Mouse (Mus musculus) effector memory CD4-positive, alpha-beta T cell, adult 7 months (primary cell): ENCODE measurements around the gene Olfr859. TPM values are rescaled to one million over a fixed set of nuclear protein-coding genes. Genes with fewer than 3 reads are reported as not detected.

ENCODE experiments used
- polyA plus RNA-seq: library from polyadenylated mRNA; unstranded; fragments of 100-300 nt; shearing (Covaris generic); gene quantifications from one replicate; pipeline ENCODE4 v1.2.1, GENCODE M21; 2017

Olfr859 gene
- not detected for polyA plus RNA-seq

GRCm38 (mm10) chr9:19804606-19805005 lies at the start of gene Olfr859:
Gene Olfr859, plus strand, starts transcription at chr9:19804906.

GRCm38 (mm10) chr9:19779983-19780382 lies 24.7 kb upstream of the Olfr859 start, which contains the start of gene Olfr58:
Gene Olfr58, plus strand, starts transcription at chr9:19780283.

GRCm38 (mm10) chr9:19849647-19850046 lies 44.9 kb downstream of the Olfr859 start, which contains the start of gene Olfr860:
Gene Olfr860, minus strand, starts transcription at chr9:19849747.

Other genes with a start within 250 kb of the Olfr859 start
- gene Olfr854, start 237.5 kb upstream of the Olfr859 start, polyA plus RNA-seq, result not detected
- not detected for gene Olfr855, start 222.3 kb upstream of the Olfr859 start, polyA plus RNA-seq
- gene Zfp317, start 182.8 kb upstream of the Olfr859 start, polyA plus RNA-seq, result 25.3 TPM
- not detected for gene Olfr857, start 95.5 kb upstream of the Olfr859 start, polyA plus RNA-seq
- not detected for gene Olfr58, start 24.6 kb upstream of the Olfr859 start, polyA plus RNA-seq
- not detected for gene Olfr860, start 44.8 kb downstream of the Olfr859 start, polyA plus RNA-seq
- gene Olfr862, start 83.1 kb downstream of the Olfr859 start, polyA plus RNA-seq, result not detected
- gene Olfr77, start 112.0 kb downstream of the Olfr859 start, polyA plus RNA-seq, result 1.0 TPM
- gene Olfr866, start 223.1 kb downstream of the Olfr859 start, polyA plus RNA-seq, result not detected